Mouse (Mus musculus): ENCODE measurements around the gene Gm26920. TPM values are rescaled to one million over a fixed set of nuclear protein-coding genes. Genes with fewer than 3 reads are reported as not detected.

Gene Gm26920
- total RNA-seq, 4 experiments from 2014 or later: 0.48 to 2.2 TPM; not detected in 2

Small RNA genes within 50 kb of the gene (microRNA-seq; reads per million reads assigned to microRNA genes)
- gene Gm23368: 0 reads per million in 2 experiments

Other genes starting within 250 kb of the Gm26920 start
- 1 to 10 TPM in 3 of 4 experiments, under 1 TPM in 1; 0.94 to 1.7 (median 1.2) TPM for gene Zfp940, start 236.7 kb downstream of the Gm26920 start, total RNA-seq (2022)
- 1 to 10 TPM; 5.4 to 9.8 (median 8.1) TPM for gene Zfp420, start 230.4 kb downstream of the Gm26920 start, total RNA-seq (2022)
- gene Zfp27, start 183.8 kb downstream of the Gm26920 start, total RNA-seq (2022): 10 to 100 TPM; 10.4 to 16.1 (median 11.8) TPM
- gene Zfp383, start 182.2 kb downstream of the Gm26920 start, total RNA-seq (2022): 10 to 100 TPM in 2 of 4 experiments, 1 to 10 TPM in 2; 6.6 to 11.0 (median 8.9) TPM
- gene Zfp74, start 136.3 kb downstream of the Gm26920 start, total RNA-seq (2022): 10 to 100 TPM; 11.0 to 14.6 (median 12.1) TPM
- gene Zfp568, start 106.5 kb downstream of the Gm26920 start, total RNA-seq (2022): 10 to 100 TPM; 10.7 to 13.1 (median 11.9) TPM
- 1 to 10 TPM; 3.7 to 6.6 (median 4.9) TPM for gene Zfp14, start 39.0 kb downstream of the Gm26920 start, total RNA-seq (2022)
- gene Zfp82, start 17.5 kb downstream of the Gm26920 start, total RNA-seq (2022): 1 to 10 TPM in 3 of 4 experiments, under 1 TPM in 1; 0.86 to 3.3 (median 2.8) TPM
- 1 to 10 TPM; 1.9 to 4.7 (median 4.1) TPM for gene Zfp566, start 117 bp upstream of the Gm26920 start, total RNA-seq (2022)
- 10 to 100 TPM; 39.9 to 66.1 (median 44.5) TPM for gene Zfp260, start 4.4 kb upstream of the Gm26920 start, total RNA-seq (2022)
- gene Zfp382, start 31.5 kb upstream of the Gm26920 start, total RNA-seq (2022): 1 to 10 TPM; 3.6 to 5.7 (median 4.5) TPM
- gene Zfp146, start 79.3 kb upstream of the Gm26920 start, total RNA-seq (2022): 10 to 100 TPM; 46.0 to 55.4 (median 54.0) TPM
- gene Cox7a1, start 93.7 kb upstream of the Gm26920 start, total RNA-seq (2022): 100 to 1,000 TPM in 3 of 4 experiments, 10 to 100 TPM in 1; 65.3 to 235 (median 137) TPM
- 100 to 1,000 TPM; 562 to 740 (median 679) TPM for gene Capns1, start 108.4 kb upstream of the Gm26920 start, total RNA-seq (2022)
- gene Polr2i, start 141.5 kb upstream of the Gm26920 start, total RNA-seq (2022): 10 to 100 TPM; 62.8 to 93.8 (median 72.7) TPM
- 100 to 1,000 TPM; 102 to 119 (median 108) TPM for gene Tbcb, start 141.9 kb upstream of the Gm26920 start, total RNA-seq (2022)
- gene Ovol3, start 145.3 kb upstream of the Gm26920 start, total RNA-seq (2022): not detected
- gene Thap8, start 189.7 kb upstream of the Gm26920 start, total RNA-seq (2022): under 1 TPM in 2 of 4 experiments, not detected in 2; 0.21 to 0.97 TPM
- 1 to 10 TPM; 2.7 to 7.5 (median 4.5) TPM for gene Wdr62, start 190.0 kb upstream of the Gm26920 start, total RNA-seq (2022)
- 10 to 100 TPM; 20.8 to 35.8 (median 30.0) TPM for gene Clip3, start 201.3 kb upstream of the Gm26920 start, total RNA-seq (2022)
- 100 to 1,000 TPM in 1 of 4 experiments, 10 to 100 TPM in 3; 60.5 to 112 (median 82.7) TPM for gene Alkbh6, start 218.3 kb upstream of the Gm26920 start, total RNA-seq (2022)
- gene Syne4, start 224.4 kb upstream of the Gm26920 start, total RNA-seq (2022): 100 to 1,000 TPM in 1 of 4 experiments, 10 to 100 TPM in 3; 22.5 to 102 (median 57.8) TPM
- 1 to 10 TPM in 3 of 4 experiments, under 1 TPM in 1; 0.87 to 2.2 (median 1.8) TPM for gene E130208F15Rik, start 231.3 kb upstream of the Gm26920 start, total RNA-seq (2022)
- 10 to 100 TPM; 13.9 to 18.4 (median 16.1) TPM for gene Sdhaf1, start 233.5 kb upstream of the Gm26920 start, total RNA-seq (2022)